Mouse (Mus musculus): ENCODE results near the gene Pcdh8. TPM values are rescaled to one million over a fixed set of nuclear protein-coding genes. Genes with fewer than 3 reads are reported as not detected.

The Pcdh8 gene
- polyA plus RNA-seq, 1 experiment from 2014 or later = 0.97 TPM

DNA sequence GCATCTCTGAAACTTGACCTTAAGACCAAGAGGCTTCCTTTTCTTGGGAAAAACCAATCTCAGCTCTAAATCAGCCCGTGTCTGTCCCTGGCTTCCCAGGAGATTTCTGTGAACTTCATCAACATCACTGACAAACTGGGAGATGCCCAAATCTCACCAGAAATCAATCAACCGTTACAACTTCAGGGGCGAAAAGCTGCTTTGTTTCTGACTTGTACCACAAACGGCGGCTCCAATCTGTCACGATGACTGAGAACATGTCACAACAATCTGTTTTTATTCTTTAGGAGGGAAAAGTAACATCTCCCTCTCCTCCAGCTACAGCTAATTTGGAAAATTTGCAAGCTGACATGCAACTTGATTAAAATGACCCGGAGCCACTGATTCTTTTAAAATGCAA, 48.9 kb downstream of the Pcdh8 start:
- H3K27me3 ChIP-seq (ENCODE audit: control insufficient read depth, insufficient read depth, low read length) = no peaks in the 10 kb centered on the region
- H3K27ac ChIP-seq (replicated peaks) = no peak overlapping the region
- DNase-seq (ENCODE audit: low spot score) (no peak), ATAC-seq (ENCODE audit: low FRiP score, low TSS enrichment) (no peak)
- H3K4me3 ChIP-seq (ENCODE audit: low read depth, low read length) = no peak overlapping the region
- no peaks in the 10 kb centered on the region for H3K4me1 ChIP-seq (replicated peaks; ENCODE audit: control insufficient read depth, insufficient read depth)
- 59% methylated on average over 7 of the region's 7 CpGs for WGBS
- H3K4me2 ChIP-seq (replicated peaks; ENCODE audit: low read depth) = no peak overlapping the region
- no peaks in the 10 kb centered on the region for H3K9me3 ChIP-seq (ENCODE audit: control insufficient read depth, low read length)
- H3K9ac ChIP-seq (ENCODE audit: low read length) = no peak overlapping the region
- no peaks in the 10 kb centered on the region for H3K36me3 ChIP-seq (ENCODE audit: control insufficient read depth, insufficient read depth, low read length)
- TF ChIP-seq CTCF (IDR thresholded peaks at IDR 0.05; ENCODE audit: low read depth) (no peak), EP300 (optimal IDR thresholded peaks at IDR 0.05) (no peak)

MicroRNA genes within 50 kb of the gene (microRNA counts, 519-probe panel; counts per million panel counts)
- microRNA mmu-miR-759 = not detected

Small RNA genes lying within 50 kb of the gene (microRNA-seq; reads per million reads assigned to microRNA genes)
- not detected for gene Mir759

Other genes with a start within 250 kb of the Pcdh8 start
- 70.4 and 73.7 TPM in 2 replicates for gene Sugt1, start 183.6 kb downstream of the Pcdh8 start, polyA plus RNA-seq (2015; fragmentation: Nextera tagmentation; extraction: Ambion mirVana)
- gene Cnmd, start 109.1 kb downstream of the Pcdh8 start, polyA plus RNA-seq (2015; fragmentation: Nextera tagmentation; extraction: Ambion mirVana) = 0.49 and 0.56 TPM in 2 replicates
- gene Olfm4, start 212.8 kb upstream of the Pcdh8 start, polyA plus RNA-seq (2015; fragmentation: Nextera tagmentation; extraction: Ambion mirVana) = 82.9 and 94.5 TPM in 2 replicates

Measured in stomach, postnatal 0 days (tissue).